Mouse (Mus musculus): Measurements from ENCODE around the gene Srd5a2. TPM values are rescaled to one million over a fixed set of nuclear protein-coding genes. Genes with fewer than 3 reads are reported as not detected.
"Not testable (repeated sequence)": the region's sequence is repeated elsewhere in the genome, so short reads cannot be mapped to it uniquely, and the experiment has no call there.

Srd5a2 gene
- polyA plus RNA-seq (2014; fragmentation: Nextera tagmentation; extraction: Ambion mirVana): not detected in 2 replicates

GRCm38 (mm10) chr17:74047210-74048082, at the start of gene Srd5a2:
Srd5a2 (minus strand) TSS chr17:74047916.
- 1% methylated on average over 30 of the region's 45 CpGs for WGBS
- Histone ChIP-seq H3K27ac (replicated peaks; ENCODE audit: low read depth, low read length) (no peak within 1 kb of the TSS), H3K9ac (ENCODE audit: low read depth, low read length) (peak within 1 kb of the TSS; percentile 14; the same call in 1 of the 2 replicates), H3K36me3 (ENCODE audit: control insufficient read depth, insufficient read depth, low read length) (no peaks in the 10 kb centered on the region), H3K4me3 (ENCODE audit: low read depth, low read length) (peak within 1 kb of the TSS; percentile 32), H3K4me2 (ENCODE audit: low read depth, low read length) (peak within 1 kb of the TSS; percentile 51), H3K4me1 (ENCODE audit: control insufficient read depth, insufficient read depth, low read length) (0 out of 2 replicates have a peak, but pooled peaks cover 6% of the 10 kb centered on the region), H3K27me3 (replicated peaks; ENCODE audit: control insufficient read depth, insufficient read depth, low read length) (peaks cover 61% of the 10 kb centered on the region), H3K9me3 (ENCODE audit: control insufficient read depth, low read length) (no peaks in the 10 kb centered on the region)
- no peak for ATAC-seq (ENCODE audit: low read depth)
- peak; percentile 2 for DNase-seq (ENCODE audit: low spot score)

DNA sequence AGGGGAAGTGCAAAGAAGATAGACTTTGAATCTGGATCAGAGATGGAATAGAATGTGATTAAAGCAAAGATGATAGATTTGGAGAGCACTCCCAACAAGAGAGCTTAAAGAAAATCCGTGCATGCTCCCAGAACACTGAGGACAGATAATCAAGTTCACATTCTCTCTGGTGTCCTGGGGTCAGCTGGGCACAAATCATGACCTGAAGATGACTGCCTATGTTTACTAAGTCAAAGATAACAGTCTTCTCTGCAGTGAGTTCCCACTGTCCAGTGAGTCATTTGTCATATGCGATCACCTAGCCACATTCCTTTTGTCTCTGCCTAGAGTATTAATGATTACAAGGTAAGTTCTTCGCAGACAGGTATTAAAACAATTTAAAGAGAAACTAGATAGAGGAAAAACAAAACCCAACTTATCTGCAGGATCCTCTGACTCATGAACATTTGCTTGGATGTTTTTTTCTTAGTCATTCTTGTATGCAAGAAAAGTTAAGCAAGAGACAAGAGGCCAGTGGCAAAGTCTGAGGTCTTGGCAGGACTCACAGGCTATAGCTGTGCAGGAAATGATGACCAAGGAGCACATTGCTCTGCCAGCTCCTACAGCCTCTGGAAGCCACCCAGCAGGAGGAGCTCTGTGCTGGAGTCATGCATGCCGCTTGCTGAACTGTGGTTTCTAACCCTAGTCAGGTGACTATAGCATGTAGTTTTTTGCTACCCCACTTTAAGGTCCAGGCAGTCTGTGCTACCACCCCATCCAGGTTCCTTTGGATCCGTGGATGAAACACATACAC, 41.4 kb upstream of the Srd5a2 start:
- no peak overlapping the region for H3K4me3 ChIP-seq (ENCODE audit: low read depth, low read length)
- no peaks in the 10 kb centered on the region for H3K36me3 ChIP-seq (ENCODE audit: control insufficient read depth, insufficient read depth, low read length)
- ATAC-seq (ENCODE audit: low read depth) (no peak), DNase-seq (ENCODE audit: low spot score) (no peak)
- no peak overlapping the region for H3K9ac ChIP-seq (ENCODE audit: low read depth, low read length)
- H3K27me3 ChIP-seq (replicated peaks; ENCODE audit: control insufficient read depth, insufficient read depth, low read length): no peaks in the 10 kb centered on the region
- no peaks in the 10 kb centered on the region for H3K4me1 ChIP-seq (ENCODE audit: control insufficient read depth, insufficient read depth, low read length)
- 71% methylated on average over 5 of the region's 5 CpGs for WGBS
- no peaks in the 10 kb centered on the region for H3K9me3 ChIP-seq (ENCODE audit: control insufficient read depth, low read length)
- H3K4me2 ChIP-seq (ENCODE audit: low read depth, low read length): no peak overlapping the region
- no peak overlapping the region for H3K27ac ChIP-seq (replicated peaks; ENCODE audit: low read depth, low read length)

GRCm38 (mm10) chr17:74088016-74088415, 40.3 kb upstream of the Srd5a2 start:
- H3K27ac ChIP-seq (replicated peaks; ENCODE audit: low read depth, low read length): no peak overlapping the region
- H3K36me3 ChIP-seq (ENCODE audit: control insufficient read depth, insufficient read depth, low read length): no peaks in the 10 kb centered on the region
- no peak overlapping the region for H3K4me3 ChIP-seq (ENCODE audit: low read depth, low read length)
- no peaks in the 10 kb centered on the region for H3K27me3 ChIP-seq (replicated peaks; ENCODE audit: control insufficient read depth, insufficient read depth, low read length)
- no peaks in the 10 kb centered on the region for H3K9me3 ChIP-seq (ENCODE audit: control insufficient read depth, low read length)
- no peak overlapping the region for H3K4me2 ChIP-seq (ENCODE audit: low read depth, low read length)
- 81% methylated on average over 2 of the region's 2 CpGs for whole genome bisulfite sequencing
- no peak for ATAC-seq (ENCODE audit: low read depth)
- H3K9ac ChIP-seq (ENCODE audit: low read depth, low read length): no peak overlapping the region
- no peaks in the 10 kb centered on the region for H3K4me1 ChIP-seq (ENCODE audit: control insufficient read depth, insufficient read depth, low read length)
- DNase-seq (ENCODE audit: low spot score): no peak

GRCm38 (mm10) chr17:74083370-74083769, 35.7 kb upstream of the Srd5a2 start:
- Histone ChIP-seq H3K27ac (replicated peaks; ENCODE audit: low read depth, low read length) (no peak overlapping the region), H3K4me2 (ENCODE audit: low read depth, low read length) (no peak overlapping the region), H3K4me3 (ENCODE audit: low read depth, low read length) (no peak overlapping the region), H3K36me3 (ENCODE audit: control insufficient read depth, insufficient read depth, low read length) (no peaks in the 10 kb centered on the region), H3K9me3 (ENCODE audit: control insufficient read depth, low read length) (no peaks in the 10 kb centered on the region), H3K9ac (ENCODE audit: low read depth, low read length) (no peak overlapping the region), H3K4me1 (ENCODE audit: control insufficient read depth, insufficient read depth, low read length) (no peaks in the 10 kb centered on the region), H3K27me3 (replicated peaks; ENCODE audit: control insufficient read depth, insufficient read depth, low read length) (no peaks in the 10 kb centered on the region)
- WGBS: 88% methylated on average over 4 of the region's 4 CpGs
- DNase-seq (ENCODE audit: low spot score): no peak
- no peak for ATAC-seq (ENCODE audit: low read depth)

GRCm38 (mm10) chr17:74080076-74080615, 32.4 kb upstream of the Srd5a2 start:
- Histone ChIP-seq H3K9me3 (ENCODE audit: control insufficient read depth, low read length) (no peaks in the 10 kb centered on the region), H3K36me3 (ENCODE audit: control insufficient read depth, insufficient read depth, low read length) (no peaks in the 10 kb centered on the region), H3K4me1 (ENCODE audit: control insufficient read depth, insufficient read depth, low read length) (no peaks in the 10 kb centered on the region), H3K4me3 (ENCODE audit: low read depth, low read length) (no peak overlapping the region), H3K27ac (replicated peaks; ENCODE audit: low read depth, low read length) (no peak overlapping the region), H3K4me2 (ENCODE audit: low read depth, low read length) (no peak overlapping the region), H3K27me3 (replicated peaks; ENCODE audit: control insufficient read depth, insufficient read depth, low read length) (no peaks in the 10 kb centered on the region), H3K9ac (ENCODE audit: low read depth, low read length) (no peak overlapping the region)
- DNase-seq (ENCODE audit: low spot score): no peak
- WGBS: 77% methylated on average over 6 of the region's 6 CpGs
- no peak for ATAC-seq (ENCODE audit: low read depth)

GRCm38 (mm10) chr17:74078776-74079495, 31.2 kb upstream of the Srd5a2 start:
- H3K27ac ChIP-seq (replicated peaks; ENCODE audit: low read depth, low read length): no peak overlapping the region
- ATAC-seq (ENCODE audit: low read depth) (no peak), DNase-seq (ENCODE audit: low spot score) (no peak)
- H3K4me3 ChIP-seq (ENCODE audit: low read depth, low read length): no peak overlapping the region
- WGBS: 86% methylated on average over 13 of the region's 13 CpGs
- H3K9me3 ChIP-seq (ENCODE audit: control insufficient read depth, low read length): no peaks in the 10 kb centered on the region
- H3K4me1 ChIP-seq (ENCODE audit: control insufficient read depth, insufficient read depth, low read length): no peaks in the 10 kb centered on the region
- H3K27me3 ChIP-seq (replicated peaks; ENCODE audit: control insufficient read depth, insufficient read depth, low read length): no peaks in the 10 kb centered on the region
- H3K9ac ChIP-seq (ENCODE audit: low read depth, low read length): no peak overlapping the region
- H3K36me3 ChIP-seq (ENCODE audit: control insufficient read depth, insufficient read depth, low read length): no peaks in the 10 kb centered on the region
- no peak overlapping the region for H3K4me2 ChIP-seq (ENCODE audit: low read depth, low read length)

DNA sequence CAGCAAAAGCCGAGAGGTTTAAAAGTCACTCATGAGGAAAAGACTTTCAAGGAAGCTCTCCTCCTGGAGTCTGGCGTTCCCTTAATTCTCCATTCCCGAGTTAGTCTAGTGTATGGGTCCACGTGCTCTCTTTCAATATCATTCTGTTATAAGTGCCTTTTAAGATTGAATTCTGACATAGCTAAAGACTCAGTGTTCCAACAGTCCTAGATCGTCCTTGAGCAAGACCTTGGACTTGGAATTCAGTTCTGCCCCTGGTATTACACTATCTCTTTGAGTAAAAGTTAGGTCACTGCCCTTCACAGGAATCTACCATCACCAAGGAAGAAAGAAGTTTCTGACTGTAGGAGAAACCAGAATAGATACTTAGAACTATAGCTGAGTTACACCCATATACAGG, 25.4 kb upstream of the Srd5a2 start:
- WGBS: 84% methylated on average over 5 of the region's 5 CpGs
- not testable (repeated sequence) for H3K27me3 ChIP-seq (replicated peaks; ENCODE audit: control insufficient read depth, insufficient read depth, low read length); H3K9me3 ChIP-seq (ENCODE audit: control insufficient read depth, low read length); H3K9ac ChIP-seq (ENCODE audit: low read depth, low read length); H3K36me3 ChIP-seq (ENCODE audit: control insufficient read depth, insufficient read depth, low read length); H3K27ac ChIP-seq (replicated peaks; ENCODE audit: low read depth, low read length); DNase-seq (ENCODE audit: low spot score); ATAC-seq (ENCODE audit: low read depth); H3K4me1 ChIP-seq (ENCODE audit: control insufficient read depth, insufficient read depth, low read length); H3K4me3 ChIP-seq (ENCODE audit: low read depth, low read length); H3K4me2 ChIP-seq (ENCODE audit: low read depth, low read length)

- WGBS: 88% methylated on average over 5 of the region's 5 CpGs
- not testable (repeated sequence) for DNase-seq (ENCODE audit: low spot score); H3K36me3 ChIP-seq (ENCODE audit: control insufficient read depth, insufficient read depth, low read length); H3K4me2 ChIP-seq (ENCODE audit: low read depth, low read length); ATAC-seq (ENCODE audit: low read depth); H3K27me3 ChIP-seq (replicated peaks; ENCODE audit: control insufficient read depth, insufficient read depth, low read length); H3K9me3 ChIP-seq (ENCODE audit: control insufficient read depth, low read length); H3K4me3 ChIP-seq (ENCODE audit: low read depth, low read length); H3K4me1 ChIP-seq (ENCODE audit: control insufficient read depth, insufficient read depth, low read length); H3K27ac ChIP-seq (replicated peaks; ENCODE audit: low read depth, low read length); H3K9ac ChIP-seq (ENCODE audit: low read depth, low read length)
Observed at GRCm38 (mm10) chr17:74062763-74063162, 15.0 kb upstream of the Srd5a2 start.
